Mouse (Mus musculus): ENCODE results near the gene Mrpl38. TPM values are rescaled to one million over a fixed set of nuclear protein-coding genes. Genes with fewer than 3 reads are reported as not detected.

Gene Mrpl38
- 61.9 and 66.2 TPM in 2 replicates for polyA plus RNA-seq (2012; rRNA removed)

DNA sequence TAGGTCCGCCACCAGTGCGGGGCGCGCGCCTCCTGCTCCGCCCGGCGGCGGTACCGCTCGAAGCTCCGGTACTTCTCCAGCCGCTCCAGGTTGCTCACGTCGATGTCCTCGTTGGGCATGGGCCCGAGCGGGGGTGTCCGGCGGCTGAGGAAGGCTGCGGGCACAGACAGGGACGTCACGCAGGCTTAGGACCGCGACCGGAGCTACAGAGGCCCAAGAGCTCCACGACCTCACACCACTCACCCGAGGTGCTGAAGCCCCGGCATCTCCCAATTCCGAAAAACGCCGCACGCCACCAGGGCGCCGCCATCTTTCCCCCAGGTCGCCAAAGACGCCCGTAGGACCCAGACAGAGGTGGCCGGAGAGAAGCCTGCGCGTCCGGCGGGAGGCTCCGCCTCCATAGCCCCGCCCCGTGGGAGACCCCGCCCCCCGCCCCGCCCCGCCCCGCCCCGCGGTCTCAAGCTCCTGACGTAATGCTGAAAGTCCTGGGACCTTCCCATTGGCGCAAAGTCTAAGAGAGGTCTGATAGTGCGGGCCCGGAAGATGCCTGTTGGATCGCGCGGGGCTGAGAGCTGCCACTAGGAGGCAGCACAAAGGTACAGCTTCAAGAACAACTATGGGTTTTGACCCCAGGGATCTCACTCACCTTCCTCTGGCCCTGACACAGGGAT lies at the start of gene Mrpl38:
Gene Mrpl38, minus strand, starts transcription at position 401 of the 671 bp plus-strand sequence.
- DNase-seq: peak; percentile 86 to 91
- H3K4me1 ChIP-seq (ENCODE audit: control insufficient read depth, insufficient read depth, low read length): 0 out of 2 replicates have a peak, but pooled peaks cover 2% of the 10 kb centered on the region
- peak within 1 kb of the TSS; percentile 93 for H3K4me3 ChIP-seq (replicated peaks; ENCODE audit: insufficient read depth, low read depth, low read length)
- TF ChIP-seq CTCF (IDR thresholded peaks at IDR 0.05; ENCODE audit: borderline replicate concordance, insufficient read depth, low read depth, low read length) (peak; percentile 69; the same call in 1 of the 2 replicates), POLR2A (IDR thresholded peaks at IDR 0.05; ENCODE audit: borderline replicate concordance, insufficient read depth, low read length) (peak; percentile 39; the same call in 1 of the 2 replicates)
- H3K27ac ChIP-seq (ENCODE audit: insufficient read depth, low read length): peak within 1 kb of the TSS; percentile 35
- WGBS: under 1% methylated on average over 60 of the region's 60 CpGs
- no peaks in the 10 kb centered on the region for H3K27me3 ChIP-seq (ENCODE audit: control insufficient read depth, insufficient read depth, low read length)

GRCm38 (mm10) chr11:116187226-116187930 lies 48.7 kb upstream of the Mrpl38 start:
- Histone ChIP-seq H3K4me1 (ENCODE audit: control insufficient read depth, insufficient read depth, low read length) (peaks cover 18% of the 10 kb centered on the region), H3K4me3 (replicated peaks; ENCODE audit: insufficient read depth, low read depth, low read length) (no peak overlapping the region), H3K27ac (ENCODE audit: insufficient read depth, low read length) (no peak overlapping the region), H3K27me3 (ENCODE audit: control insufficient read depth, insufficient read depth, low read length) (no peaks in the 10 kb centered on the region)
- 33% methylated on average over 11 of the region's 11 CpGs for WGBS
- no peak for DNase-seq
- no peak for TF ChIP-seq CTCF (IDR thresholded peaks at IDR 0.05; ENCODE audit: borderline replicate concordance, insufficient read depth, low read depth, low read length)
- no peak for TF ChIP-seq POLR2A (IDR thresholded peaks at IDR 0.05; ENCODE audit: borderline replicate concordance, insufficient read depth, low read length)

DNA sequence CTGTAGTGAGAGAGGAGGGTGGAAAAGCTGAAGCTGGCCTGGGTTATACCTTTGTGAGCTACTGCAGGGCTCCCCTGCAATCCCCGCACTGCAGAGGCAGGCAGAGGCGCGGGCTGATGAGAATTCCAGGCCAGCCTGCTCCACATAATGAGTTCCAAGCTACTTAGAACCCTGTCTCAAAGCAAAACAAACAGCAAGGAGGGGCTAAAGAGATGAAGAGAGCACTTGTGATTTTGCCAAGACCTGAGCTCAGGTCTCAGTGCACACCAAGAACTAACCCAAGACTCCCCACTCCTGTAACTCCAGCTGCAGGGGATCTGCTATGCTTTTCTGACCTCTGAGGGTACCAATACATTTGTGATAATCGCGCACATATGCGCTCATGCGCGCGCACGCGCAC lies 47.7 kb upstream of the Mrpl38 start:
- no peak overlapping the region for H3K27ac ChIP-seq (ENCODE audit: insufficient read depth, low read length)
- no peak for TF ChIP-seq CTCF (IDR thresholded peaks at IDR 0.05; ENCODE audit: borderline replicate concordance, insufficient read depth, low read depth, low read length)
- TF ChIP-seq POLR2A (IDR thresholded peaks at IDR 0.05; ENCODE audit: borderline replicate concordance, insufficient read depth, low read length): no peak
- no peak for DNase-seq
- H3K4me3 ChIP-seq (replicated peaks; ENCODE audit: insufficient read depth, low read depth, low read length): no peak overlapping the region
- H3K4me1 ChIP-seq (ENCODE audit: control insufficient read depth, insufficient read depth, low read length): peaks cover 18% of the 10 kb centered on the region
- WGBS: 85% methylated on average over 11 of the region's 11 CpGs
- no peaks in the 10 kb centered on the region for H3K27me3 ChIP-seq (ENCODE audit: control insufficient read depth, insufficient read depth, low read length)

DNA sequence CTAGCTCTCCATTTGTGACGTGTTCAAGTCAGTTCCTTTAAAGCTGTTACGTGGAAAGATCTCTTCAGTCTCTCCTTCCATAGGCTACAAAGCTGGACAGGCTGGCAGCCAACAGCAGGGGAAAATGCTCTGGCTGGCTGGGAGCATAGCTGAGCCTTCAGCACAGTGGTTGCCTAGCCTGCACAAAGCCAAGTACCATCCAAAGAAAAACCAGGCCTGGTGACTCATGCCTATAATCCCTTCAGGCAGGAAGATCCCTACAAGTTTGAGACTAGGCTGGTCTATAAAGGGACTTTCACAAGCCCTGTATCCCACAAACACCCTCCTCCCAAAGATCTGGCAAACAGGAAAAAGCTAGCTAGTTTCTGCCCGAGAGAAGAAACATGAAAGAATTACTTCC lies 47.2 kb upstream of the Mrpl38 start:
- peak in 1 of 2 experiments; percentile 34 for DNase-seq
- TF ChIP-seq CTCF (IDR thresholded peaks at IDR 0.05; ENCODE audit: borderline replicate concordance, insufficient read depth, low read depth, low read length) (no peak), POLR2A (IDR thresholded peaks at IDR 0.05; ENCODE audit: borderline replicate concordance, insufficient read depth, low read length) (no peak)
- 42% methylated on average over 3 of the region's 3 CpGs for WGBS

GRCm38 (mm10) chr11:116178411-116179121 lies 39.9 kb upstream of the Mrpl38 start:
- no peaks in the 10 kb centered on the region for H3K27me3 ChIP-seq (ENCODE audit: control insufficient read depth, insufficient read depth, low read length)
- H3K4me3 ChIP-seq (replicated peaks; ENCODE audit: insufficient read depth, low read depth, low read length): no peak overlapping the region
- no peaks in the 10 kb centered on the region for H3K4me1 ChIP-seq (ENCODE audit: control insufficient read depth, insufficient read depth, low read length)
- TF ChIP-seq POLR2A (IDR thresholded peaks at IDR 0.05; ENCODE audit: borderline replicate concordance, insufficient read depth, low read length) (no peak), CTCF (IDR thresholded peaks at IDR 0.05; ENCODE audit: borderline replicate concordance, insufficient read depth, low read depth, low read length) (no peak)
- H3K27ac ChIP-seq (ENCODE audit: insufficient read depth, low read length): no peak overlapping the region
- 75% methylated on average over 20 of the region's 20 CpGs for WGBS
- DNase-seq: no peak

More for the DNA sequence above, 47.2 kb upstream of the Mrpl38 start:
- Histone ChIP-seq H3K4me1 (ENCODE audit: control insufficient read depth, insufficient read depth, low read length) (peaks cover 18% of the 10 kb centered on the region), H3K27me3 (ENCODE audit: control insufficient read depth, insufficient read depth, low read length) (no peaks in the 10 kb centered on the region), H3K4me3 (replicated peaks; ENCODE audit: insufficient read depth, low read depth, low read length) (no peak overlapping the region), H3K27ac (ENCODE audit: insufficient read depth, low read length) (no peak overlapping the region)

DNA sequence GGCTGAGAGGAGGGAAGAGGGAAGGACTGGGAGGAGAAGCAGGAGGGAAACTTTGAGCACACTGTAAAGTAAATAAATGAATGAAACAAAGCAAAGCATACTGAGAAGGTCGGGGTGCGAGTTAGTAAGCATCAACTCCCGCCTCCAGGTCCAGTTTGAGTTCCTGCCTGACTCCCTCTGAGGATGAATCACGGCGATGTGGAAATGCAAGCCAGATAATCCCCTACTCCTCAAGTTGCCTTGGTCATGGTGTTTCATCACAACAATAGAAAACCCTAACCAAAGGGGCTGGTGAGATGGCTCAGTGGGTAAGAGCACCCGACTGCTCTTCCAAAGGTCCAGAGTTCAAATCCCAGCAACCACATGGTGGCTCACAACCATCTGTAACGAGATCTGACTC lies 37.3 kb upstream of the Mrpl38 start:
- Histone ChIP-seq H3K4me3 (replicated peaks; ENCODE audit: insufficient read depth, low read depth, low read length) (no peak overlapping the region), H3K27me3 (ENCODE audit: control insufficient read depth, insufficient read depth, low read length) (no peaks in the 10 kb centered on the region), H3K4me1 (ENCODE audit: control insufficient read depth, insufficient read depth, low read length) (no peaks in the 10 kb centered on the region), H3K27ac (ENCODE audit: insufficient read depth, low read length) (no peak overlapping the region)
- DNase-seq: no peak
- TF ChIP-seq CTCF (IDR thresholded peaks at IDR 0.05; ENCODE audit: borderline replicate concordance, insufficient read depth, low read depth, low read length) (no peak), POLR2A (IDR thresholded peaks at IDR 0.05; ENCODE audit: borderline replicate concordance, insufficient read depth, low read length) (no peak)
- 83% methylated on average over 7 of the region's 7 CpGs for WGBS

DNA sequence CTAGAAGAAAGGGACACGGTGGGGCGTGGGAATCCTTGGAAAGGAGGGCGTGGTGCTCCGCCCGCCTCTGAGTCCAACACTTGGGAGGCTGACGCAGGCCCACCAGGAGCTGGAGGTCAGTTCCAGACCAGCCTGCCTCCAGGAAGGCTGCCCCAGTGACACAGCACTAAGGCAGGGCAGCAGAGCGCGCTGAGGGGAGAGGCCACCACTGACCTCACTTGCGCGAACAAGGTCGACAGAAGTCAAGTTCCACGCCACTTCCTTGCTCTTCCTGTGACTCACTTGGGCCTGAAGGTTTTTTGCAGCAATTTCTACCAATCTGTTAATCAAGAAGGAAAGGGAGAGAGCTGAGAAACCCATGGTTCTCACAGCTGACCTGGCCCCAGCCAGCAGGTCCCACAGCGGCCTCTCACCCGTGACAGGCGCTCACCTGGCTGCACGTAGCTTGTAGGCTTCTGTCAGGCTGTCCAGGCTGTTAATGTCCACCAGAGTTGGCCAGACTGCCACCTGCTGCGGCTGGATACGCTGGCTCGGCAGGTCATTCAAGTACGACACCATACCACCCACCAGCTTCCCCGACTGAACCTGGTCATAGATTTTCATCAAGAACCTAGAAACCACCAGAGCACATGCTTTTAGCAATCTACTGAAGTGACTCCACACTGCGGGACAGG lies 36.2 kb upstream of the Mrpl38 start:
- no peak overlapping the region for H3K27ac ChIP-seq (ENCODE audit: insufficient read depth, low read length)
- H3K4me1 ChIP-seq (ENCODE audit: control insufficient read depth, insufficient read depth, low read length): no peaks in the 10 kb centered on the region
- TF ChIP-seq POLR2A (IDR thresholded peaks at IDR 0.05; ENCODE audit: borderline replicate concordance, insufficient read depth, low read length): no peak
- no peak for TF ChIP-seq CTCF (IDR thresholded peaks at IDR 0.05; ENCODE audit: borderline replicate concordance, insufficient read depth, low read depth, low read length)
- no peaks in the 10 kb centered on the region for H3K27me3 ChIP-seq (ENCODE audit: control insufficient read depth, insufficient read depth, low read length)
- WGBS: 86% methylated on average over 22 of the region's 22 CpGs
- no peak overlapping the region for H3K4me3 ChIP-seq (replicated peaks; ENCODE audit: insufficient read depth, low read depth, low read length)
- no peak for DNase-seq
